Mouse (Mus musculus) B cell, adult 2 months (primary cell): ENCODE measurements around the gene Hs6st3.

Experiments used
- DNase-seq, 2 experiments: peaks; one replicate each; pipeline ENCODE4 v3.0.0; 2022

Hs6st3 gene

GRCm38 (mm10) chr14:119665741-119666141, 527.6 kb downstream of the Hs6st3 start:
- DNase-seq = no peak

- DNase-seq = no peak
Measured at GRCm38 (mm10) chr14:119667421-119667820, 529.3 kb downstream of the Hs6st3 start.

- DNase-seq = no peak
Measured at GRCm38 (mm10) chr14:119670836-119671587, 532.9 kb downstream of the Hs6st3 start.

- DNase-seq = no peak
Measured at GRCm38 (mm10) chr14:119678574-119678973, 540.4 kb downstream of the Hs6st3 start.

GRCm38 (mm10) chr14:119680052-119680451, 541.9 kb downstream of the Hs6st3 start:
- DNase-seq = no peak

- DNase-seq = no peak
Measured at GRCm38 (mm10) chr14:119687885-119688284, 549.7 kb downstream of the Hs6st3 start.

GRCm38 (mm10) chr14:119699982-119700381, 561.8 kb downstream of the Hs6st3 start:
- DNase-seq = no peak

- no peak for DNase-seq
Measured at GRCm38 (mm10) chr14:119714712-119715111, 576.6 kb downstream of the Hs6st3 start.

- no peak for DNase-seq
Measured at GRCm38 (mm10) chr14:119717323-119717722, 579.2 kb downstream of the Hs6st3 start.

- no peak for DNase-seq
Measured at GRCm38 (mm10) chr14:119725102-119725501, 587.0 kb downstream of the Hs6st3 start.

GRCm38 (mm10) chr14:119731436-119732080, 593.4 kb downstream of the Hs6st3 start:
- DNase-seq = no peak

GRCm38 (mm10) chr14:119732219-119732618, 594.1 kb downstream of the Hs6st3 start:
- no peak for DNase-seq

- DNase-seq = no peak
Measured at GRCm38 (mm10) chr14:119737408-119737961, 599.3 kb downstream of the Hs6st3 start.

GRCm38 (mm10) chr14:119741791-119742190, 603.6 kb downstream of the Hs6st3 start:
- DNase-seq = no peak

- DNase-seq = no peak
Measured at GRCm38 (mm10) chr14:119761376-119761775, 623.2 kb downstream of the Hs6st3 start.

- DNase-seq = no peak
Measured at GRCm38 (mm10) chr14:119772040-119772439, 633.9 kb downstream of the Hs6st3 start.

GRCm38 (mm10) chr14:119776261-119776660, 638.1 kb downstream of the Hs6st3 start:
- DNase-seq = no peak

- no peak for DNase-seq
Measured at GRCm38 (mm10) chr14:119779982-119780588, 641.9 kb downstream of the Hs6st3 start.

- no peak for DNase-seq
Measured at GRCm38 (mm10) chr14:119781111-119781510, 643.0 kb downstream of the Hs6st3 start.

GRCm38 (mm10) chr14:119789457-119789856, 651.3 kb downstream of the Hs6st3 start:
- no peak for DNase-seq

- no peak for DNase-seq
Measured at GRCm38 (mm10) chr14:119797172-119797850, 659.2 kb downstream of the Hs6st3 start.

- DNase-seq = no peak
Measured at GRCm38 (mm10) chr14:119798561-119798960, 660.4 kb downstream of the Hs6st3 start.

- DNase-seq = no peak
Measured at GRCm38 (mm10) chr14:119800856-119801255, 662.7 kb downstream of the Hs6st3 start.
